Mouse (Mus musculus): ENCODE data around the gene Fchsd2.

Fchsd2 gene

DNA sequence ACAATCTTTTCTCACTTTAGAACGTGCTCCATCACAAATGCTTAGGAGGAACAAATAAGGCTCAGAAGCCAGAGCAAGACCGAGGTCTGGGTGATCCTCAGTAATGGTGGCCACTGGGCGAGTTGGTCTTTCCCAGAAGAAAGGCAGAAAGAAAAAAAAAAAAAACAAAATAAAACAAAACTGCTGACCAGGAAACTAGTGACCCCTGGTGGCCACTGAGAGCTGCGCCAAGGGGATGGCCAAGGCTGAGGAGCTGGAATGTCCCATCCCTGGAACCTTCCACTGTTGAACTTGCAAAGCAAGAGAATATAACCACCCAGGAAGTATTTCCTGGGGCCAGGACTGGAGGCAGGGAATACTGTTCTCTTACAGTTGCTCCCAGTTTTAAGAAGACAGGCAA is 195.8 kb downstream of the Fchsd2 start:
- peak; percentile 59 for DNase-seq (ENCODE audit: low read depth)

DNA sequence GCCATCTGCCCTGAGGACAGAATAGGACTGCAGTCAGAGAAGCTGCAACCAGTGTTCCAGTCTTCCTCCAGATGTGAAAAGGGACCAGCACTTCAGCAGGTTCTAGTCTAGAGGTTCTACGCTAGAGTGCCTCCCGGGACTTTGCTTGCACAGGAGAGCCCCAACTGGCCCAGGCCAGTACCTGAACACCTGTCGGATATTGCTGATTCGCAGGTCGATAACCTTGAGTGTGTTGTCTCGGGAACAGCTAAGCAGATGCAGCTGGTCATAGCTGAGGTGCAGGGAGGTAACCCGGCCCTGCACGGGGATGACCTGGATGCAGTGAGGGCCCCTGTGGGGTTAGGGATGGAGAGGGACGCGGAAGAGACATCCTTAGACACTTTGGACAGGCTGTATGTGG is 197.7 kb downstream of the Fchsd2 start:
- no peak for DNase-seq (ENCODE audit: low read depth)

DNA sequence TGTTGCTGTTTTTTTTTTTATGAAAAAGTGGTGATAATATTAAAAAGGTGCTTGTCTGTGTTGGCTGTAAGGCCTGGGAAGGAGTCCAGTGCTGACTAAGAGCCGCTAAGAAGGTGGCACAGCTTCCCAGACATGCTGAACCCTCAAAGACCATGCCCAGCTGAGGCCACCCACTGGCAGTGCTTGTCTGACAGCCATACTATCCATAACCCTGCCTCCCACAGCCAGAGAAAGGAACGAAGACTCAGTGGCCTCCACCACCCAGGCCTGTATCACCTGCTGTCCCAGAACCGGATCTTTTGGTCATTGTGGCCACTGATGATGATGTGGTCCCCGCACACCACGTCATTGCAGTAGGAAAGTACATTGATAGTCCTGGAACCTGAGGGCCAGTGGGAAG is 198.5 kb downstream of the Fchsd2 start:
- no peak for DNase-seq (ENCODE audit: low read depth)

DNA sequence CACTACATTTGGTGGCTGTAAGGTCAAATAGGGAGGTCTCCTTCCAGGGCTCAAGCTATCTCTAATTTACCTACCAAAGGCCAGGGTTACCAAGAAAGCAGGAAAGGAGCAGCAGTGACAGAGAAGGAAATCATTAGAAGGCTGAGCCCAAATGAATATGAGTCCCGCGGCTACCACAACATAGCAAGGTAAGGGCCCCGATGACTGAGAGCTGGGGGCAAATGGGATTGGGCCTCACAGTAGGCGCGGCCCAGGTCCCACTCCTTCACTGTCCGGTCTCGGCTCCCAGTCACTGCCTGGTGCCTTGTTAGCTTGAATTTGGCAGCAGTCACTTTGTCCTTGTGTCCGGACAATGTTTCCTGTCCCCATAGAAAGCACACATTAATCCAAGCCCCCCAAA is 199.0 kb downstream of the Fchsd2 start:
- no peak for DNase-seq (ENCODE audit: low read depth)

DNA sequence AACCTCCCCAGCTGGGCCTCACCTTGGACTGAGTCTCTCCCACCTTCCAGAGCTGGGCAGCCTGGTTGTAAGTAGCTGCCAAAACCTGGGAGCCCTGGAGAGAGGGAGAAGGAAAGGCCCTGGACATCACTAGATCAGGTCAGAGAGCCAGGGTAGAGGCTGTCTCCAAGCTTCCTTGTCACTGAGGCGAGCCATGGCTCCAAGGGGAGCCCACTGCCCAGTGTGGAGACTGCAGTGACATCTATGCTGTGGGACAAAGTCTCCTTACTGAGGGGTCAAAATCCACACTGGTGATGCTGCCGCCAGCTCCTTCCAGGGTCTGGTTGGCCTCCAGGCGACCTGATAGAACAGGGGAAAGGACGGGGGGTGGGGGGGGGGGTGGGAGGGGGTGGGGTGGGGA is 199.4 kb downstream of the Fchsd2 start:
- no peak for DNase-seq (ENCODE audit: low read depth)

DNA sequence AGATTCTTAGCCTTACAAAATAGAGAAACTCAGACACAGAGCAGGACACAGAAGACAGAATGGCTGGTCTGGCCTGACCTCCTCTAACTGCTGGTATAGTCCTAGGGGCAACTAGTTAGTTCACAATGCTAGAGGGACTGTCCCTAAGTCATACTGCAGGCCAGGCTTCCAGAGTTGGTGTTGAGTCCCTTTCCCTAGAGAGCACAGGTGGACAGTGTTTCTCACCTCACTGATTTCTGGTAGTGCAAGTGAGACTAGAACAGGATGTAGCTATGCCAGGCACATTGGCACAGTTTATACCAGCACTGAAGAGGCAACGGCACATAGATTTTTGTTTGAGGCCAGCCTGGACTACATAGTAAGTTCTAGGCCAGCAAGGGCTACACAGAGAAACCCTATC is 200.0 kb downstream of the Fchsd2 start:
- DNase-seq (ENCODE audit: low read depth), result no peak

DNA sequence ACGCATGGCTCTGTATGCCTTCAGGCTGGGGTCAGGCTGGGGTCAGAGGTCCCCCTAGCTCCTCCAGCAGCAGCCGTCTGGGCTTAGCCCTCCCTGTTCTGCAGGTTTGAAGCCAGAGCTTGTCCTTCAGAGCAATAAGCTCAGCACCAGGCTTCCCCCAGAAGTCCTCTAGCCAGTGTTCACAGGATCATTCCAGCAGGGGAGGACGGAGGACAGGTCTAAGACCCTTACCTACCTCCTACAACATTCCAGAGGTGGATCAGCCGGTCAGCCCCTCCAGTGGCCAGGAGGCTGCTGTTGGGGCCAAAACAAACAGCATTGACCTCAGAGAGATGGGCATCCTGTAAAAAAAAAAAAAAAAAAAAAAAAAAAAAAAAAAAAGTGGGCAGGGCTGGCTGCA is 200.5 kb downstream of the Fchsd2 start:
- DNase-seq (ENCODE audit: low read depth), result no peak

DNA sequence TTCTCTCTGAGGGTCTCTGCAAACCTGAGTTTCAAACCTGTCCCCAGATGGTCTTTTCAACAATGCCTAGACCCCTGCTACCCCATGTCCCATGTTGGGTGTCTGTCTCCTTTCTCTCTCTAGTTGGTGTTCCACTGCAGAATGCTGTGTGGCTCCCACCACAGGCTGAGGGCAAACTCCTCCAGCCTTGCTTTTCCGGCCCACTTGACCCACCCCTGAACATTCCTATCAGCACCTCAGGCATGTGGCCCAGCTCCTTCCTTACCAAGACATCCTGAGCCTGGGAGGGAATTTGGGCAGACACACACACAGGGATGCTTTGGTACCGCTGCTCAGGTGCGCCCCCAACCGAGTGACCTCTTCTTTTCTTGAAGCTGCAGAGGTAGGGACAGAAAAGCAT is 200.9 kb downstream of the Fchsd2 start:
- DNase-seq (ENCODE audit: low read depth), result no peak

DNA sequence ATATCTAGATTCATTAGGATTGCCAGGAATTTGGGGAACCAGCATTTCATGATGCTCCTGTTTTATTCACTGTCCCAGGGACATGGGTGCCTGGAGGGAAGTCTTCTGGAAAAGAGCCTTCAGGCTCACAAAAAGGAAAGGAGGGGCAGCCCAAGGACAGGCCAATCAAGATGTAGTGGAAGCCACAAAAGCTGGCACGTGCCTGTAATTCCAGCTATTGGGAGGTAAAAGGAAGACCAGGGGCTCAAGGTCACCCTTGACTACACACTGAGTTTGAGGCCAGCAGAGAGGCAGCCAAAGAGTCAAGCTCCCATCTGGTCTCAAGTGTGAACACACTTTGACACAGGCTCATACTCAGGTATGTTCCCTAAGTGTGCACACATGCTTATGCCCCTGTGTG is 202.8 kb downstream of the Fchsd2 start:
- no peak for DNase-seq (ENCODE audit: low read depth)

DNA sequence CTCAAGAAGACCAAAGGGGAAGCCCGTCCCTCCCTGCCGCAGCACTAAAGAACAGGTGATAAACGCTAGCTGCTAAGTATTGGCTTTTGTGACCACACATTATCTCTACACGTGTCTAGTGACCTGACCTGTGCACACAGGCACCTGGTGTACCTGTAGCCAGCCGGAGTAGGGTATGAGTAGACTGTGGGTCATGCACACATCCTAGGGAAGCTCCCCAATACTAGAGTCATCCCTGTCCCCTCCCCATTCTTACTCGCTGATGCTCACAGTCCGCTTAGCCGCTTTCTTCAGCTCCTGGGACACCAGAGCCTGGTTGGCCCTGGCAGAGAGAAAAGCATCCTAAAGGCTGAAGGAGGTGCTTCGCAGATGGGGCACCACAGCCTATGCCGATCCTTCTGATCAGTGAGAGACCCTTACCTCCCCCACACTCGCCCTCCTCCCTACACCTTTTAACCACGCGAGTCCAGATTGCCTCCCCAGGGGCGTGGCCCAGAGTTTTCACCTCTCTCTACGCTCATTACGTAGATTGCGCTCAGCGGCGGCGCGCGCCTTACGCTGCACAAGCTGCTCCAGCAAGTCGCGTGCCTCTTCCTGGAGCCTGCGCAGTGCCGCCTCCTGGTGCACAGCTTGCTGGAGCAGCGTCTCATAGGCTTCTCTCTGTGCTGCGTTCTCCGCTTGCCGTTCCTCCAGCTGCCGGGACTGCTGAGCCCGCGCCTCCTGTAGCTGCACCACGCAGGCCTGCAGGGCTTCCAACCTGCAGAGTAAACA is 203.8 kb downstream of the Fchsd2 start:
- DNase-seq (ENCODE audit: low read depth), result peak; percentile 75

DNA sequence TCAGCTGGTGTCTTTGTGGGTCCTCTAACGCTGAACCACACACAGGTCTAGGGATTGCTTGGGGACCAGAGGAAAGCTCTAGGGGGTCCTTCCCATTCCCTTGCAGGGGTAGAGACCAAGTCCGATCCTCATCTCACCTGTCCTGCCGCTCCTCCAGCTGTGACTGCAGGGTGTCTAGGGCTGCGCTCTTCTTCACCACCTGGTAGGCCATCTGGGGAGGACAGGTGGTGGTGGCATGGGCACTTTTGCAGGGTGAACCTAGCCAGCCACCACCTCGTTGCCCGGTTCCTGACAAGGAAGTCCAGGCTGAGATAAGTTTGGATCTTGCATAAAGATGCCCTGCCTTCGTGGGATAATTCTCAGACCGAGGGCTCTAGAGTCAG is 204.4 kb downstream of the Fchsd2 start:
- DNase-seq (ENCODE audit: low read depth), result no peak

DNA sequence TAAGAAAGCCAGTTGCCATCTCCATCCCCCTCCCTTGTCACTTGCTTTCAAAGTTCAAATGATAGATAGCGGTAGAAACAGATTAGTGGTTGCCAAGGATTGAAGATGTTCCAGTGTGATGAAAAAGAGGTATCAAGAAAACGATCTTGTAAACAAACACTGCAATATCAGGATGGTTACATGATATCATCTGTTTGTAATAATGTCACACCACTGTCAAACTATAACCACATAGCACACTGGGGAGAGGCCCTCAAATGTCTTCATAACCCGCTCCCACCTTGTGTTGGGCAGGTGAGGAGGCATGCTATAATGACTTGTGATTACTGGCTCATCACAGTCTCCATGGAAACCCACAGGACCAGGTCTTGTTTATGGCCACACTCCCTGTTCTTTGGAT is 205.7 kb downstream of the Fchsd2 start:
- no peak for DNase-seq (ENCODE audit: low read depth)

DNA sequence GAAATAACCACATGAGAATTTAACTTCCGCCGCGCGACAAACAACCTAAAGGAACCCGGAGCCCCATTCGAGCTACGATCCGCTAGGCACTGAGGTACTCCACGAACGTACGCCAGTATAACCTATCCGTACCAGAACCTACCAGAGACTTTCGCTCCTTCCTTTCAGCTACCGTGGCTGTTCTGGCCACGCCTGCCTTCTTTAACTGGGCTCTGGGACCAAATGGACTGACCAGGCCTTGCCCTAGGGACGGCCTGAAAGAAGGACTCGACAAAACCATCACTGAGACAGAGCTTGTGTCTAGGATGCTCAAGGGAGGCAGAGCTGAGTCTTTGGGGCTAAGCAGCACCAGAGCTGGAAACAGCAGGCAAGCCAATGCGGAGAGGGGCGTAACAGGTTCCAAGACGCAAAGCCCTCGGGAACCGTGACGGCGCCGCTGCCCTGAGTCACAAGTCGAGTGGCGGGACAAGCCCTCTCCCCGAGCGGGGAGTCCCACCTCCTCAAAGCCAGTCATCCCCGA is 208.8 kb downstream of the Fchsd2 start:
- DNase-seq (ENCODE audit: low read depth), result peak; percentile 83

DNA sequence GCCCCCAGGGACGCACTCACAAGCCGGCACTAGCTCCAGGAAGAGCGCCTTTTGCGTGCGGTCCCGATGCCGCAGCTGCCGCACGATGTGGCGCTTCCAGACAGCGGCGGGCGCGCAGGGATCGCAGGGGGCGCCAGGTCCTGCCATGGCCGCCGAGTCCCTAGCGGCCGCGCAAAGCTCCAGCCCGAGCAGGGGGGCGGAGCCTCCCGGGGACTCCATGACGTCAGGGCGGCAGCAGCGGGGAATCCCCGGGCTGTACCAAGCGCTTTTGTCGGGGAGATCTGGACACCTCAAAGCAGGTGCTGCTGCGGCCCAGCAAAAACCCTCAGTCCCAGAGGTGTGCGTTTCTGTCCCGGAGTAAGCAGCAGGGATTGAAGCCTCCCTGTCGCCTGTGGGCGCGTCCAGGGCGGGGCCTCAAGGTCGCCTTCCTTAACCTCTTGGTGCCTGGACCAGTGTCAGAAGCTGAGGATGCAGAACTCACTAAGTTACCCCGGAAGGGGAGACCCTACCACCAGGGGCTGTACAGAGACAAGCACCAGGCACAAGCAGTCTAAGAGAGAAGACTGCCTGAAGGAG is 209.3 kb downstream of the Fchsd2 start, which contains the start of gene Atg16l2:
TSS of gene Atg16l2 (minus strand) at position 371 of the 576 bp plus-strand sequence.
- DNase-seq (ENCODE audit: low read depth), result peak; percentile 98

DNA sequence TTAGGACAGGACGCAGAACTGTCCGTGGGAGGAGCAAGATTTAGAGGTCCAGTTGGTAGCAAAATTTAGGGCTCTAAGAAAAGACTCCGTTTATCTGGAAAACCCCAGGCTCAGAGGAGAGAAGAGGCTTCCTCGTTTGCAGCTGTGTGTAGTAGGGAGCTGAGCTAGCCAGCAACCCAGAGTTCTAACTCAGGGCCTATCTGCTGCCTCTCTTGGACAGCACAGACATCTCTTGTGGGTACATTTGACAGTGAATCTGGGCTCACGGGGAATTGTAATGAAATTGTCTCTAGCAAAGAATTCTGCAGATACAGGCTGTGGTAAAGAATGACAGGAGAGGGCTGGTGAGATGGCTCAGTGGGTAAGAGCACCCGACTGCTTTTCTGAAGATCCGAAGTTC is 210.0 kb downstream of the Fchsd2 start:
- DNase-seq (ENCODE audit: low read depth), result no peak

DNA sequence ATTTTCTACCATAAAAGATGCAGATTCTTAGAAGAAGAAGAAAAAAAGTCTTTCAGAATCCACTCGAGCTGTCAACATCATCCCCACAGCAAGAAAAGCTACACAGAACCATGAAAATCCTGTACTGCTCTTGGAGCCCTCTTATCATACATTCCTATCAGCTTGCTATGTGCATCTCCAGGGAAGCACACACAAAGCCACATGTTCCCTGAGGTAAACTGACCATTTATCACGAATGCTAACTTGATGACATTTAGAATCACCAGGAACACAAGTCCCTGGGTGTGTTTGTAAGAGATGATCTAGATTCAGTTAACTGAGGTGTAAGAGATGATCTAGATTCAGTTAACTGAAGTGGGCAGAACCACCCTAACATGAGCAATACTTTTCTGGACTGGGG is 214.2 kb downstream of the Fchsd2 start:
- no peak for DNase-seq (ENCODE audit: low read depth)

DNA sequence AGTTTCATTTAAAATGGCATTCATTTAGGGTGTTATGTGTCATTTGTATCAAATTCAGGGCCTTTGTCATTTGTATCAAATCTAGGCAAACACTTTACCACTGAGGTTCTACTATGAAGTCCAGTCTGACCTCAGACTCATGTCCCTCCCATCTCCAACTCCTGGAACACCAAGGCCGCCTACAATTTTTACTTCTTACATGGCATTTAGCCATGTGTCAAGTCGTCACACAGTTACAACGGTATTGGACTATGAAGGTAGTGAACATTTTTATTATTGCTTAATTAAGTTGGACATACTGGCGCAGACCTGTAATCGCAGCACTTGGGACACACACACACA is 217.3 kb downstream of the Fchsd2 start:
- DNase-seq (ENCODE audit: low read depth), result no peak

DNA sequence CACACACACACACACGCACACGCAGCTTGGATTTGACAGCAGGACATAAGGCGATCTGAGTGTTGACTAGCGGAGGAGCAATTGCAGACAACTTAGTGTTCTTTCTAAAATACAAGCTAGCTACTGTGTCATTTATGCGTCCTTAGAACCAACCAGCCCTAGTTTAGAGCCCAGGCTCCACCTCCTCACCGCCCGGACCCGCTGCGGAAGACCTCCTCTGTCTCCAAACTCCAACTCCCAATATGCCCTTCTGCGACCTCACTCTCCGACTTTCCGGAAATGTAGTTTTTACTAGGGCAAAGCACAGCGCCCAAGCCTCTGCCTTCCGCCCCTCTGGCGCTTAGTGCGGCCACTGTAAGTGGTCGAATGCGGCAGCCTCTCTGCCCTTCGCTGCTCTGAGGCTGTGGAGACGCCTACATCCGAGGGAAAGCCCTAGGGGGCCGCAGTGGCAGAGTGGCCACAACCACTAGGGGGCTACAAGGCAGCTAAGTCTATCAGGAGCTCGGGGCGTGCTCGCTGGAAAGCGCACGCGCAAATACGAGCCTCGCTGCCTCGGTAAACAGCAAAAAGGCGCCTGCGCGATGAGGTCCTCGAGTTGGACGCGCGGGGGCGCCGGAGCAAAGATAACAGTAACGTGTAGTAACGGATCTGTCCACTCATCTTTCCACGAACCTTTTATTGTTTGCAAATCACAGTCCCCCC is 217.8 kb downstream of the Fchsd2 start:
- DNase-seq (ENCODE audit: low read depth), result peak; percentile 100

DNA sequence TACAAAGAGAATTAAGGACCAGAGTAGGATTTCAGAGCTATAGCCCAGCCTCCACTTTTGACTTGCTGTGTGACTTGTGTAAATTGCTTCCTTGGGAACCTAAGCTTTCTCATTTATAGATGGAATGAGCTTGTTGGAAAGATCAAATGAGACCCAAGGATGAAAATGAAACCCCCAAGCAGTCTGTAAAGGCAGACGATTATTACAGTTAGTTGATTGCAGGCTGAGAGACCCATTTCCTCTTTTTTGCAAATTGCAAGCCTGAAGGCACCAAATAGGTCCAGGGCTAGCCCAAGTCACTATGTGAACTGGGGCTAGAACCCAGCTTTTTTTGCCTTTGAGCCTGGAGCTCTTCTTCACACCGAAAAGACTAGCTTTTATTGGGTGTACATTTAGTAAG is 218.4 kb downstream of the Fchsd2 start:
- no peak for DNase-seq (ENCODE audit: low read depth)

DNA sequence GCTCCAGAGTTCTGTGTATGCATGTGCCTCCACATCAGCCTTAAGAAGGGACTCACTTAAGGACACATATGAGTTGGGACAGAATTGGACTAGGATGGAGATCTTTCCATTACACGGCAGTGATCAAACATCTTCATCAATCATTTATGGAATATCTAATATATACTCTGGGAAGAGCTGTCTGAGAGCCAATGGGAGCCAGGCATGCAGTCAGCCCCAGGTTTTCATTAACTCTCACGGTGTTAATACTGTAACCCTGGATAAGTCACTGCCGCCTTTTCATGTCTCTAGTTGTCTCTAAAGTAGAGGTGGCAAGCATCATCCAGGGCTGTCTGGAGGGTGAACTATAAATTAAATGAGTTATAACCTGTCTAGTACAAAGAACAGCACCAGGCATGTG is 220.4 kb downstream of the Fchsd2 start:
- no peak for DNase-seq (ENCODE audit: low read depth)

DNA sequence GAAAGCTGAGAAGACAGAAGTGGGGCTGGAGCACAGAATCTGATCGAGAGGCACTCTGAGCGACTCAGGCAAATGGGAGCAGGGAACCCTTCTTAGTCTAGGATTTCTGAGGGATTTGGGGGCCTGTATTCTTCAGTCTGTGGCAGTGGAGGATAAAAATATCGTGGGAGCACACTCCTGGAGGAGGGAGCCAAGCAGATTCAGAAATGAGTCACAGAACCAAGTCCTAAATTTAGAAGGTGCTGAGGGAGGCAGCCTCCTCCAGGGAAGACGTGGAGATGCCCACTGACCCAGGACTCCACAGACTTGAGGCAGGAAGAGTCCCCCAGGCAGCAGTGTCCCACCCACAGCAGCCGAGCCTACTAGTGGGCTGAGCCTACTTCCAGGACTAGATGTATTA is 221.7 kb downstream of the Fchsd2 start:
- DNase-seq (ENCODE audit: low read depth), result no peak

DNA sequence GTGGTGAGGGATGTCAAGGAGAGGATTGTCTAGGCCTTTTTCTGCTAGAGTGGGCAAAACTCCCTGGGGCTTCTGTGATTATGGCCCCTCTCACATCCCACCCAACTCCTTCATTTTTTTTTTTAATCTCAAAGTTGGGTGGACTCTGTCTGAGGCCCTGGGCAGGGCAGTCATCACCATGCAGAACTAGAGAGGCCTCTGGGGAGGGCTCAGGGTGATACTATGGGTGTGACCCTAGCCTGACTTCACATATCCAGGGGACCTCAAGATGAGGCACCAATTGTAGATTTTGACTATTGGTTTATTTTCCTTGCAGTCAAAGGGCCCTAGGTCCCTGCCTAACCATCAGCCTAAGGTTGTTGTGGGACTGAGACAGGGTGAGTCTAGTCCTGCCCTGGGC is 223.0 kb downstream of the Fchsd2 start:
- DNase-seq (ENCODE audit: low read depth), result no peak

DNA sequence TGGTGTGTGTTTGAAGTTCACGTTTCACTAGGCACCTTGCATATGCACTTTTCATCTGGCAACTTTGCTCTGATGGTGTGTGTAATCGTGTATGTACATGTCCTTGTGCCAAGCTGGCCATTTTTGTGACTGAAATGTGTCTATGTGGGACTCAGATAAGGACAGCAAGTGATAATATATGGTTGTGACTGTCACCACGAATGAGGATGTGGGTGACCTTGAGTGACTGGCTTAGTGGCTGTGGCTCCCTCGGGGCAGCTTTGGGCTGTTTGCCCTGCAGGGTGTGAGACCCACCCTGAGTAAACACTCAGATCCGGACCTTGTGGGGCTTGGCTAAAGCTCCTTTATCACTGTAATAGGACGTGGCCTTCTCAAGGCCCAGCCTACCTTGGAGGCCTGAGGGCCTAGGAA is 223.9 kb downstream of the Fchsd2 start:
- no peak for DNase-seq (ENCODE audit: low read depth)

Measured in naive thymus-derived CD4-positive, alpha-beta T cell, adult 2 months (primary cell).